Mouse (Mus musculus) MN1 (cell line): ENCODE measurements at regions not wholly inside any gene's neighbourhood (a gene's known extent, or its start where the extent isn't known, plus 50 kb on each side); places are given as distances from the start of the nearest gene placed in this dataset.
"Not testable (repeated sequence)": the region's sequence is repeated elsewhere in the genome, so short reads cannot be mapped to it uniquely, and the experiment has no call there.

Source experiments
- DNase-seq: peaks from one replicate; pipeline ENCODE4 v3.0.0-alpha.2; 2016; ENCODE audit warnings: low spot score

GRCm38 (mm10) chr12:70629371-70629770 is 176.5 kb downstream of the Tmx1 start:
- no peak for DNase-seq

GRCm38 (mm10) chr12:70631281-70631680 is 178.4 kb downstream of the Tmx1 start:
- no peak for DNase-seq

GRCm38 (mm10) chr12:70633194-70633593 is 180.3 kb downstream of the Tmx1 start:
- DNase-seq, result no peak

- DNase-seq, result no peak
Measured at GRCm38 (mm10) chr12:70633622-70634365, 180.9 kb downstream of the Tmx1 start.

GRCm38 (mm10) chr12:70635997-70636396 is 183.1 kb downstream of the Tmx1 start:
- no peak for DNase-seq

- no peak for DNase-seq
Measured at GRCm38 (mm10) chr12:70640186-70640585, 185.1 kb upstream of the Frmd6 start.

- DNase-seq, result no peak
Measured at GRCm38 (mm10) chr12:70644910-70645309, 180.4 kb upstream of the Frmd6 start.

- DNase-seq, result no peak
Measured at GRCm38 (mm10) chr12:70645407-70645806, 179.9 kb upstream of the Frmd6 start.

- no peak for DNase-seq
Measured at GRCm38 (mm10) chr12:70647516-70647915, 177.8 kb upstream of the Frmd6 start.

GRCm38 (mm10) chr12:70648179-70648811 is 177.0 kb upstream of the Frmd6 start:
- no peak for DNase-seq

GRCm38 (mm10) chr12:70648812-70649188 is 176.5 kb upstream of the Frmd6 start:
- DNase-seq, result no peak

- DNase-seq, result no peak
Measured at GRCm38 (mm10) chr12:70649691-70650090, 175.6 kb upstream of the Frmd6 start.

GRCm38 (mm10) chr12:70650470-70650869 is 174.8 kb upstream of the Frmd6 start:
- DNase-seq, result no peak

- no peak for DNase-seq
Measured at GRCm38 (mm10) chr12:70652751-70653150, 172.6 kb upstream of the Frmd6 start.

GRCm38 (mm10) chr12:70653971-70654370 is 171.3 kb upstream of the Frmd6 start:
- DNase-seq, result no peak

GRCm38 (mm10) chr12:70654546-70654945 is 170.8 kb upstream of the Frmd6 start:
- peak; percentile 78 for DNase-seq

GRCm38 (mm10) chr12:70655411-70655811 is 169.9 kb upstream of the Frmd6 start:
- DNase-seq, result peak; percentile 50

GRCm38 (mm10) chr12:70655900-70656544 is 169.3 kb upstream of the Frmd6 start:
- DNase-seq, result no peak

GRCm38 (mm10) chr12:70656805-70657492 is 168.4 kb upstream of the Frmd6 start:
- no peak for DNase-seq

- DNase-seq, result no peak
Measured at GRCm38 (mm10) chr12:70657493-70657810, 167.9 kb upstream of the Frmd6 start.

GRCm38 (mm10) chr12:70658106-70658505 is 167.2 kb upstream of the Frmd6 start:
- DNase-seq, result no peak

- no peak for DNase-seq
Measured at GRCm38 (mm10) chr12:70660388-70660787, 164.9 kb upstream of the Frmd6 start.

- DNase-seq, result not testable (repeated sequence)
Measured at GRCm38 (mm10) chr12:70668158-70668557, 157.2 kb upstream of the Frmd6 start.
